Mouse (Mus musculus) limb, embryonic 12.5 days (tissue): Measurements from ENCODE around the gene Olfr470. TPM values are rescaled to one million over a fixed set of nuclear protein-coding genes. Genes with fewer than 3 reads are reported as not detected.
A peak's percentile ranks its signal among the peaks of the same experiment; 100 is the strongest.
"Not testable (repeated sequence)": the region's sequence is repeated elsewhere in the genome, so short reads cannot be mapped to it uniquely, and the experiment has no call there.

Experiments
- ATAC-seq: fragments of 200-750 bp; cut with Nextera tagmentation; 2 replicates; pipeline ENCODE4 v1.8.0; 2017; ENCODE audit warnings: low read depth, moderate TSS enrichment; ENCODE audit not compliant: insufficient number of reproducible peaks, insufficient read depth, low FRiP score, low TSS enrichment
- H3K27ac ChIP-seq: fragments of 300-500 bp; sonication (generic); 2 replicates; pipeline ENCODE4 v1.5.1; 2016; ENCODE audit warnings: mild to moderate bottlenecking, moderate library complexity
- H3K27me3 ChIP-seq: fragments of 300-500 bp; sonication (generic); 2 replicates; pipeline ENCODE4 v1.6.1; 2016; ENCODE audit warnings: mild to moderate bottlenecking, moderate library complexity
- H3K36me3 ChIP-seq: fragments of 300-500 bp; sonication (generic); 2 replicates; pipeline ENCODE4 v1.6.1; 2016; ENCODE audit warnings: mild to moderate bottlenecking, moderate library complexity
- H3K4me1 ChIP-seq: fragments of 300-500 bp; sonication (generic); replicated peaks from 2 replicates; pipeline ENCODE4 v1.6.1; 2016
- H3K4me2 ChIP-seq: fragments of 300-500 bp; sonication (generic); 2 replicates; pipeline ENCODE4 v1.6.1; 2016; ENCODE audit warnings: mild to moderate bottlenecking, moderate library complexity
- H3K4me3 ChIP-seq: fragments of 300-500 bp; sonication (generic); replicated peaks from 2 replicates; pipeline ENCODE4 v1.5.1; 2016; ENCODE audit warnings: mild to moderate bottlenecking
- H3K9ac ChIP-seq: fragments of 300-500 bp; sonication (generic); replicated peaks from 2 replicates; pipeline ENCODE4 v1.6.1; 2016; ENCODE audit warnings: mild to moderate bottlenecking, moderate library complexity
- H3K9me3 ChIP-seq: fragments of 300-500 bp; sonication (generic); 2 replicates; pipeline ENCODE4 v1.6.1; 2016; ENCODE audit warnings: mild to moderate bottlenecking, moderate library complexity
- WGBS: fragments of 180-500 bp; shearing (Covaris S2); methylation state at CpG from one replicate; pipeline ENCODE4 v1.1.7; 2016; 5-methylcytosine and 5-hydroxymethylcytosine counted together
- polyA plus RNA-seq: library from polyadenylated mRNA; unstranded; fragments of >200 nt; fragmentation: Nextera tagmentation; extraction: Ambion mirVana; gene quantifications from 2 replicates; pipeline ENCODE4 v1.2.1, GENCODE M21; 2016

The Olfr470 gene
- polyA plus RNA-seq, result not detected in 2 replicates

- H3K27me3 ChIP-seq, H3K4me1 ChIP-seq, H3K9ac ChIP-seq, H3K4me2 ChIP-seq, H3K36me3 ChIP-seq, H3K9me3 ChIP-seq, H3K4me3 ChIP-seq, ATAC-seq, H3K27ac ChIP-seq: not testable (repeated sequence)
- WGBS, result 84% methylated on average over 1 of the region's 1 CpGs
Observed at GRCm38 (mm10) chr7:107847390-107847789, at the start of gene Olfr470. Olfr470 (minus strand) TSS chr7:107847490.

DNA sequence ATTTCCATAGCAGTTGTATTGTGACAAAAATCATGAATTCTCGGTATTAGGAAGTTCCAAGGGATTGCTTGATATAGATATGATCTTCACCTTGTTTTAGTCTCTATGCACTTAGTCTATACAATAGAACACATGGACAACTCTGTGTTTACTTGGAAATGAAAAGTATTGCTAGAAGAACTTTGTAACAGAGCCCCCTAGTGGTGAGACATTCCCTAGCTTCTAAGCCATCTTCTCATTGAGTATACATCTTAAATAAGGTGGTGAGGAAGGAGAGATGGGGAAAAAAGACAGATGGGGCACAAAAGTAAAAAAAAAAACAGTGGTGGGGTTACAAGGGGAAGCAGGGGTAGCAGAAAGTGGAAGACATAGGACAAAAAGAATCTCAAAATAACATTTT, 5.6 kb downstream of the Olfr470 start:
- 77% methylated on average over 1 of the region's 1 CpGs for WGBS
- Histone ChIP-seq H3K4me2 (no peak overlapping the region), H3K9ac (no peak overlapping the region), H3K27ac (no peak overlapping the region), H3K9me3 (no peaks in the 10 kb centered on the region), H3K4me1 (no peaks in the 10 kb centered on the region), H3K36me3 (no peaks in the 10 kb centered on the region), H3K4me3 (no peak overlapping the region), H3K27me3 (no peaks in the 10 kb centered on the region)
- ATAC-seq, result no peak

- not testable (repeated sequence) for H3K36me3 ChIP-seq, H3K4me1 ChIP-seq, H3K27me3 ChIP-seq, H3K4me3 ChIP-seq, H3K4me2 ChIP-seq, H3K9me3 ChIP-seq, H3K27ac ChIP-seq, H3K9ac ChIP-seq, ATAC-seq
Observed at GRCm38 (mm10) chr7:107825441-107825840, 21.8 kb downstream of the Olfr470 start, which contains the start of gene Olfr469. Olfr469 (minus strand) TSS chr7:107825541.

GRCm38 (mm10) chr7:107823867-107824266, 23.4 kb downstream of the Olfr470 start:
- H3K27ac ChIP-seq, H3K9ac ChIP-seq, H3K36me3 ChIP-seq, ATAC-seq, H3K4me2 ChIP-seq, H3K4me1 ChIP-seq, H3K4me3 ChIP-seq, H3K27me3 ChIP-seq, H3K9me3 ChIP-seq: not testable (repeated sequence)
- 72% methylated on average over 2 of the region's 2 CpGs for WGBS

GRCm38 (mm10) chr7:107819442-107819841, 27.8 kb downstream of the Olfr470 start:
- no peaks in the 10 kb centered on the region for H3K36me3 ChIP-seq
- no peak overlapping the region for H3K4me3 ChIP-seq
- no peak overlapping the region for H3K4me2 ChIP-seq
- no peaks in the 10 kb centered on the region for H3K4me1 ChIP-seq
- no peak overlapping the region for H3K9ac ChIP-seq
- H3K27me3 ChIP-seq, result no peaks in the 10 kb centered on the region
- H3K27ac ChIP-seq, result no peak overlapping the region
- H3K9me3 ChIP-seq, result no peaks in the 10 kb centered on the region
- ATAC-seq, result no peak

GRCm38 (mm10) chr7:107811963-107812362, 35.3 kb downstream of the Olfr470 start, which contains the start of gene Olfr467:
Olfr467 (plus strand) TSS chr7:107812263.
- ATAC-seq, result no peak
- no peak within 1 kb of the TSS for H3K9ac ChIP-seq
- H3K4me1 ChIP-seq, result no peaks in the 10 kb centered on the region
- H3K4me2 ChIP-seq, result no peak within 1 kb of the TSS
- no peak within 1 kb of the TSS for H3K27ac ChIP-seq
- H3K4me3 ChIP-seq, result no peak within 1 kb of the TSS
- 0 out of 2 replicates have a peak, but pooled peaks cover 3% of the 10 kb centered on the region for H3K9me3 ChIP-seq
- no peaks in the 10 kb centered on the region for H3K27me3 ChIP-seq
- H3K36me3 ChIP-seq, result no peaks in the 10 kb centered on the region

GRCm38 (mm10) chr7:107802138-107802537, 45.2 kb downstream of the Olfr470 start:
- no peaks in the 10 kb centered on the region for H3K36me3 ChIP-seq

GRCm38 (mm10) chr7:107801108-107801507, 46.2 kb downstream of the Olfr470 start, which contains the start of gene Ovch2:
Ovch2 (minus strand) TSS chr7:107801208.
- Histone ChIP-seq H3K4me2 (no peak within 1 kb of the TSS), H3K27ac (no peak within 1 kb of the TSS), H3K4me3 (no peak within 1 kb of the TSS), H3K36me3 (no peaks in the 10 kb centered on the region), H3K9me3 (peaks cover 5% of the 10 kb centered on the region; the same call in 1 of the 2 replicates), H3K4me1 (no peaks in the 10 kb centered on the region), H3K9ac (no peak within 1 kb of the TSS), H3K27me3 (no peaks in the 10 kb centered on the region)
- 86% methylated on average over 2 of the region's 2 CpGs for WGBS
- no peak for ATAC-seq

More at GRCm38 (mm10) chr7:107802138-107802537, 45.2 kb downstream of the Olfr470 start:
- Histone ChIP-seq H3K9ac (no peak overlapping the region), H3K4me3 (no peak overlapping the region), H3K9me3 (peaks cover 12% of the 10 kb centered on the region; the same call in 1 of the 2 replicates), H3K27me3 (no peaks in the 10 kb centered on the region), H3K4me1 (no peaks in the 10 kb centered on the region), H3K27ac (0 out of 2 replicates have a peak overlapping the region, but pooled peaks have one; percentile 62), H3K4me2 (no peak overlapping the region)
- WGBS, result 41% methylated on average over 3 of the region's 3 CpGs
- no peak for ATAC-seq

DNA sequence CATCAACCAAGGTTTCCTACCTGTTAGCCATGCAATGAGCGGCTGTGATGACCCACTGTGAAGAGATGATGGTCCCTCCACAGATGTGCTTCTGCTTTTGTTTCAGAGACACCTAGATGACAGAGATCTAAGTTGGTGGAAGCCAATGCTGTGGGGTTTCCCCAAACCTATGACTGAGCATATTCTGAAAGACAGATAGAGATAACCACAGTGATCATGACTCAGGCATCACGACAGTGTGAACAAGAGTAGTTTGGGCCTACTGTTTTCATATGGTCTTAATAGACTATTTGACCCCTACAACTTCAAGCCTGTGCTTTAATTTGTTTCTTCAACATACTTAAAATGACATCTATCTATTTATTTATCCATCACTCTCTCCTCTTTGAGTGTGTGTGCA, 50.8 kb downstream of the Olfr470 start:
- Histone ChIP-seq H3K27ac (no peak overlapping the region), H3K4me3 (no peak overlapping the region), H3K27me3 (no peaks in the 10 kb centered on the region), H3K9me3 (no peaks in the 10 kb centered on the region), H3K4me2 (no peak overlapping the region), H3K9ac (no peak overlapping the region), H3K4me1 (no peaks in the 10 kb centered on the region), H3K36me3 (no peaks in the 10 kb centered on the region)
- 82% methylated on average over 2 of the region's 2 CpGs for WGBS
- ATAC-seq, result no peak

Other genes starting within 250 kb of the Olfr470 start
- gene 5330417H12Rik, start 222.3 kb downstream of the Olfr470 start, polyA plus RNA-seq, result not detected in 2 replicates
- 0.16 and 0.37 TPM in 2 replicates for gene Cyb5r2, start 89.5 kb downstream of the Olfr470 start, polyA plus RNA-seq
- not detected in 2 replicates for gene Ovch2, start 46.3 kb downstream of the Olfr470 start, polyA plus RNA-seq
- gene Olfr467, start 35.2 kb downstream of the Olfr470 start, polyA plus RNA-seq, result not detected in 2 replicates
- gene Olfr469, start 21.9 kb downstream of the Olfr470 start, polyA plus RNA-seq, result not detected in 2 replicates
- gene Olfr472, start 50.4 kb upstream of the Olfr470 start, polyA plus RNA-seq, result not detected in 2 replicates
- gene Olfr473, start 83.0 kb upstream of the Olfr470 start, polyA plus RNA-seq, result not detected in 2 replicates
- gene Olfr474, start 107.2 kb upstream of the Olfr470 start, polyA plus RNA-seq, result not detected in 2 replicates
- not detected in 2 replicates for gene Olfr476, start 117.3 kb upstream of the Olfr470 start, polyA plus RNA-seq
- not detected in 2 replicates for gene Olfr477, start 139.2 kb upstream of the Olfr470 start, polyA plus RNA-seq
- gene Olfr478, start 186.5 kb upstream of the Olfr470 start, polyA plus RNA-seq, result not detected in 2 replicates
- not detected in 2 replicates for gene Olfr479, start 203.2 kb upstream of the Olfr470 start, polyA plus RNA-seq
- gene Olfr480, start 219.9 kb upstream of the Olfr470 start, polyA plus RNA-seq, result not detected in 2 replicates
- not detected in 2 replicates for gene Olfr481, start 232.4 kb upstream of the Olfr470 start, polyA plus RNA-seq